Mouse (Mus musculus): ENCODE measurements around the gene Gm20379. TPM values are rescaled to one million over a fixed set of nuclear protein-coding genes. Genes with fewer than 3 reads are reported as not detected.

The Gm20379 gene
- total and polyA plus RNA-seq, 3 experiments, result 11.7 TPM; not detected in 2

GRCm38 (mm10) chr13:92302466-92302865 lies 3.3 kb upstream of the Gm20379 start:
- Histone ChIP-seq H3K4me3 (replicated peaks in 1 of 3; ENCODE audit: low read depth in 2 of 3, low read length in 2 of 3, poor library complexity in 1 of 3) (no peak overlapping the region), H3K9me3 (replicated peaks; ENCODE audit: low read length) (peaks cover 4% of the 10 kb centered on the region), H3K36me3 (replicated peaks in 1 of 2; ENCODE audit: control insufficient read depth in 1 of 2, insufficient read depth in 1 of 2, low read length in 1 of 2) (peaks cover 0 to 39% of the 10 kb centered on the region in 2 experiments), H3K79me2 (replicated peaks; ENCODE audit: control insufficient read depth, extremely low read depth, insufficient read depth, poor library complexity, severe bottlenecking) (no peaks in the 10 kb centered on the region; the same call in 1 of the 2 replicates), H3K27ac (ENCODE audit: insufficient read depth, low read depth) (no peak overlapping the region), H3K4me1 (ENCODE audit: control insufficient read depth in 1 of 2, insufficient read depth in 2 of 2) (peaks cover 4 to 24% of the 10 kb centered on the region in 2 experiments; a peak in 2 of 4 replicates), H3K9ac (ENCODE audit: insufficient read depth, low read depth) (no peak overlapping the region), H3K27me3 (replicated peaks) (no peaks in the 10 kb centered on the region), H3K4me2 (ENCODE audit: insufficient read depth, low read depth, poor library complexity, severe bottlenecking) (no peak overlapping the region)
- in situ Hi-C loops (cut with MboI; ENCODE audit: low pct_ligation_motif_present, low pct_unique_long_range_greater_than_20kb, low sequenced_read_pairs), result no loop called here
- dilution Hi-C loops (cut with MboI; ENCODE audit: extremely low pct_ligation_motif_present, extremely low pct_unique_long_range_greater_than_20kb, low sequenced_read_pairs), result no loop called here
- TF ChIP-seq ZKSCAN1 (IDR thresholded peaks at IDR 0.05; ENCODE audit: borderline replicate concordance, low read depth, low read length) (no peak), USF1 (IDR thresholded peaks at IDR 0.05; ENCODE audit: low read depth, low read length) (no peak), NELFE (IDR thresholded peaks at IDR 0.05; ENCODE audit: low read depth, low read length) (no peak), POLR2A (IDR thresholded peaks at IDR 0.05; ENCODE audit: low read depth, low read length) (no peak), ZNF384 (IDR thresholded peaks at IDR 0.05; ENCODE audit: low read depth, low read length) (no peak), SIN3A (IDR thresholded peaks at IDR 0.05; ENCODE audit: low read length) (no peak), ELF1 (IDR thresholded peaks at IDR 0.05; ENCODE audit: low read depth, low read length) (no peak), IRF4 (IDR thresholded peaks at IDR 0.05; ENCODE audit: low read depth, low read length) (no peak), CHD1 (IDR thresholded peaks at IDR 0.05; ENCODE audit: low read depth, low read length) (no peak), MAZ (IDR thresholded peaks at IDR 0.05; ENCODE audit: low read depth, low read length) (no peak), KAT2A (IDR thresholded peaks at IDR 0.05; ENCODE audit: insufficient replicate concordance, low read length) (no peak), MXI1 (IDR thresholded peaks at IDR 0.05; ENCODE audit: low read depth, low read length) (no peak)
- no peak for DNase-seq (ENCODE audit: extremely low read depth)

GRCm38 (mm10) chr13:92303062-92303948 lies 2.5 kb upstream of the Gm20379 start:
- DNase-seq (ENCODE audit: extremely low read depth), result no peak
- TF ChIP-seq EP300 (IDR thresholded peaks at IDR 0.05; ENCODE audit: low read length) (no peak), E2F4 (IDR thresholded peaks at IDR 0.05; ENCODE audit: insufficient replicate concordance, low read depth, low read length) (no peak)
- peaks cover 4% of the 10 kb centered on the region for H3K9me3 ChIP-seq (replicated peaks; ENCODE audit: low read length)
- H3K27ac ChIP-seq (ENCODE audit: insufficient read depth, low read depth), result no peak overlapping the region
- peaks cover 4 to 24% of the 10 kb centered on the region in 2 experiments; a peak in 2 of 4 replicates for H3K4me1 ChIP-seq (ENCODE audit: control insufficient read depth in 1 of 2, insufficient read depth in 2 of 2)
- dilution Hi-C loops (cut with MboI; ENCODE audit: extremely low pct_ligation_motif_present, extremely low pct_unique_long_range_greater_than_20kb, low sequenced_read_pairs) (no loop called here), in situ Hi-C loops (cut with MboI; ENCODE audit: low pct_ligation_motif_present, low pct_unique_long_range_greater_than_20kb, low sequenced_read_pairs) (no loop called here)
- H3K79me2 ChIP-seq (replicated peaks; ENCODE audit: control insufficient read depth, extremely low read depth, insufficient read depth, poor library complexity, severe bottlenecking), result no peaks in the 10 kb centered on the region; the same call in 1 of the 2 replicates
- H3K4me2 ChIP-seq (ENCODE audit: insufficient read depth, low read depth, poor library complexity, severe bottlenecking), result no peak overlapping the region; the same call in 1 of the 2 replicates
- no peak overlapping the region for H3K4me3 ChIP-seq (replicated peaks in 1 of 3; ENCODE audit: low read depth in 2 of 3, low read length in 2 of 3, poor library complexity in 1 of 3)
- no peaks in the 10 kb centered on the region for H3K27me3 ChIP-seq (replicated peaks)
- peaks cover 4 to 45% of the 10 kb centered on the region in 2 experiments for H3K36me3 ChIP-seq (replicated peaks in 1 of 2; ENCODE audit: control insufficient read depth in 1 of 2, insufficient read depth in 1 of 2, low read length in 1 of 2)
- H3K9ac ChIP-seq (ENCODE audit: insufficient read depth, low read depth), result no peak overlapping the region
